Mouse (Mus musculus) Patski (cell line): ENCODE data around the gene Fank1. TPM values are rescaled to one million over a fixed set of nuclear protein-coding genes. Genes with fewer than 3 reads are reported as not detected.

Source experiments
- ATAC-seq: fragments of 100-300 bp; one replicate; pipeline ENCODE4 v1.8.0; 2021
- CTCF ChIA-PET: fragments of 350-600 bp; sonication (Branson Sonifier 250); formaldehyde crosslinking; loops from one replicate; lab custom pipeline; 2022; ENCODE audit warnings: inconsistent platforms; lab: Charles Lee
- POLR2A ChIA-PET: fragments of 350-600 bp; sonication (Branson Sonifier 250); formaldehyde crosslinking; loops from one replicate; lab custom pipeline; 2022; ENCODE audit warnings: antibody characterized with exemption, inconsistent platforms; lab: Charles Lee
- DNase-seq: peaks from one replicate; pipeline ENCODE4 v3.0.0-alpha.2; 2011; ENCODE audit warnings: low read depth, low spot score
- H3K27me3 ChIP-seq: fragments of 371-371 bp; one replicate; pipeline ENCODE4 v1.5.1; 2021
- CTCF ChIP-seq: fragments of 100-300 bp; IDR thresholded peaks from one replicate; pipeline ENCODE4 v1.5.1; 2021
- in situ Hi-C: fragments of 300-500 bp; cut with MboI; formaldehyde crosslinking; loops from 3 replicates; pipeline ENCODE4 v1.11.1; 2018; ENCODE audit warnings: low pct_unique_long_range_greater_than_20kb, mixed read lengths
- polyA plus RNA-seq: library from polyadenylated mRNA; unstranded; gene quantifications from one replicate; pipeline ENCODE4 v1.2.3, GENCODE M21; 2021

Fank1 gene
- polyA plus RNA-seq, 1 experiment from 2014 or later, result 2.4 TPM

DNA sequence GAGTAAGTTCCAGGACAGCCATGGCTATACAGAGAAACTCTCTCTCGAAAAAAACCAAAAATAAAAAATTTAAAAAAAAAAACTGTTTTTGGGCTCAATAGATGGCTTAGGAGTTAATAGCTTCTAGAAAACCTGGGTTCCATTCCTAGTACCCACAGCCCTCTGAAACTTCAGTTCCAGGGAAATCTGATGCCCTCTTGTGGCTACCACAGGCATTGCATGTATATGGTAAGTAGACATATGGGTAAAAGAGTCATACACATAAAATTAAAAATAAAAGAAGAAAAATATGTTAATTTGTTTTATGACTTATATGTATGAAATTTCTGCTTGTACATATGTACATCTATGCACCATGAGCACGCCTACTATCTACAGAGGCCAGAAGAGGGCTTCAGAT lies 47.9 kb downstream of the Fank1 start:
- CTCF ChIA-PET, result interaction anchor here (1.0 to 1.6 kb wide), 3 partner anchors 11 to 20 kb away, joined by 3 to 5 read pairs (median 4); no protein-coding TSS in a partner anchor
- POLR2A ChIA-PET, result no interaction called here
- in situ Hi-C loops, result no loop called here
- no peak for ATAC-seq
- H3K27me3 ChIP-seq, result no peaks in the 10 kb centered on the region
- peak; percentile 63 for TF ChIP-seq CTCF
- DNase-seq, result no peak

DNA sequence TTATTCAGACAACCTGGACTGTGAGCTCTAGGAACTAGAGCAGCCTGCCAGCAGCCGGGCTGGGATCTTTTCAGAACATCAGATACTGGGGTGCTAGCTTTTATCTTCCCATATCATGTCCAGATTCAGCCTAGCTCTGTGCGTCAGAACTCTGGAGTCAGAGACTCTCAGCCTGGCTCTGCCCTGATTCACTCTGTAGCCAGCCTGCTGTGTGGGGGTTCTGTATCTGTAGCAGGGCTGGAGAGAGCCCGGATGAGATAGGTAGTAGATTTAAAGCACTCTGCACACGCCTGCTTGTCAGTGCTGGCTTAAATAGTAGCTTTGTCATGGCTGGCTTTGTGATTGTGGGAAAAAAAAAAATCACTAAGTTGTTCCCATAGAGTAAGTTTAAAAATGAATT lies 51.9 kb downstream of the Fank1 start:
- CTCF ChIA-PET, result no interaction called here
- no peaks in the 10 kb centered on the region for H3K27me3 ChIP-seq
- DNase-seq, result no peak
- in situ Hi-C loops, result loop anchor here (25.0 kb wide), 1 partner anchor 1634 kb away; no protein-coding TSS in a partner anchor
- no peak for TF ChIP-seq CTCF
- POLR2A ChIA-PET, result interaction anchor here (0.6 kb wide), 1 partner anchor 11 kb away, joined by 3 read pairs; no protein-coding TSS in a partner anchor
- ATAC-seq, result no peak

DNA sequence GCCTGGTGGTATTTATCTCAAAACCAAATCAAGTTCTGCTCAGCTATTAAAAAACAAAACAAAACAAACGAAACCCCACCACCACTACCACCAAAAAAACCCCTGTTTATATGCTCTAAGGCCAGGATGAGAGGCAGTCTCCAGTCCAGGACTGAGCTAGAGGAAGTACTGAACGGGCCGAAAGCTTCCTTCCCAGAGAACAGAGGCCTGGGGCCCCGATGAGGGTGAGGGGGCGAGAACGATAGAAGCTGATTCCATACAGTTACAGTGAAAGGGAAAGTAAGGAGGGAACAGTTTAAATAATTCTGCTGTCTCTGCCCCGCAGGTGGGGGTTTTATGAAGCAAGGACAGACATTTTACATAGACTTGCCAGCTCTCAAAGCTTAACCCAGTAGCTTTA lies 52.9 kb downstream of the Fank1 start:
- ChIA-PET POLR2A (no interaction called here), CTCF (no interaction called here)
- in situ Hi-C loops, result loop anchor here (25.0 kb wide), 1 partner anchor 1633 kb away; no protein-coding TSS in a partner anchor
- no peaks in the 10 kb centered on the region for H3K27me3 ChIP-seq
- no peak for DNase-seq
- ATAC-seq, result no peak
- no peak for TF ChIP-seq CTCF

DNA sequence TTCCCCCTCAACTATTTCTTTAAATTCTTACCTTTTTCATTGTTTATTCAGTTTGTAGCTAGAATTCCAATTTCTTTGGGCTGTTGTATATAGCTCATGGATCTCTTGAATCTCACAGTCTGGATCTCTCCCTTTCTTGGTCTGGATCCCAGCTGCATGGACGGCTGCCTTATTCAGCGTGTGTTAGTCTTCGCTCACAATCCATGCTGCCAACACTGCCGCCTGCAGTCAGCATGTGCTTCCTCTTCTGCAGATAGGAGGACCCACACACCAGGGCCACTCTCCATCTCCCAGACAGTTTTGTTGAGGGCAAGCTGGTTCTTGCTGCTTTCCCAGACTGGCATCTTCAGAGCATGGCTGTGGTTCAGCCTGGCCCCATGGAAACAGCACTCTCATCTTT lies 62.9 kb downstream of the Fank1 start:
- CTCF ChIA-PET, result interaction anchor here (1.3 kb wide), 1 partner anchor 18 kb away, joined by 3 read pairs; no protein-coding TSS in a partner anchor
- DNase-seq, result no peak
- in situ Hi-C loops, result loop anchor here (25.0 kb wide), 1 partner anchor 1623 kb away; no protein-coding TSS in a partner anchor
- POLR2A ChIA-PET, result interaction anchor here (0.5 kb wide), 1 partner anchor 11 kb away, joined by 3 read pairs; no protein-coding TSS in a partner anchor
- no peak for TF ChIP-seq CTCF
- H3K27me3 ChIP-seq, result no peaks in the 10 kb centered on the region
- ATAC-seq, result no peak

DNA sequence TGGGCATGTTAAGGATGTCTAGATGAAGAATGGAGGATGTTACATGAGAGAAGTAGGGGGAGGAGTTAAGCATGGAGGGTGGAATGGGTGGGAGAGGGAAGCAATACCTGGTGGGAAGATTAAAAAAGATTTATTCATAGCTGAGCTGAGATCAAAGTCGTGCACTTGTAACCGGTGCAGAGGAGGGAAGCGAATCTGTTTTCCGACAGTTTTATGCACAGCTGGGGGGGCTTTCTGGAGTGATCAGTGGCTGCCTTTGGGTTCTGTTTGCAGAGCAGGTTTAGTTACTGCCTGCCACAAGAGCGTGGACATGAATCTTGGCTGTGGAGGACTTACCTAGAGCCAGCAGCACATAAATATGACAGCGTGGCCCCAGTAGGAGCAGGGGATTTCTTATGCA lies 65.4 kb downstream of the Fank1 start:
- no peak for TF ChIP-seq CTCF
- CTCF ChIA-PET, result no interaction called here
- no peak for ATAC-seq
- POLR2A ChIA-PET, result interaction anchor here (0.6 kb wide), 1 partner anchor 12 kb away, joined by 6 read pairs; no protein-coding TSS in a partner anchor
- in situ Hi-C loops, result loop anchor here (25.0 kb wide), 1 partner anchor 1620 kb away; no protein-coding TSS in a partner anchor
- no peaks in the 10 kb centered on the region for H3K27me3 ChIP-seq
- DNase-seq, result no peak

DNA sequence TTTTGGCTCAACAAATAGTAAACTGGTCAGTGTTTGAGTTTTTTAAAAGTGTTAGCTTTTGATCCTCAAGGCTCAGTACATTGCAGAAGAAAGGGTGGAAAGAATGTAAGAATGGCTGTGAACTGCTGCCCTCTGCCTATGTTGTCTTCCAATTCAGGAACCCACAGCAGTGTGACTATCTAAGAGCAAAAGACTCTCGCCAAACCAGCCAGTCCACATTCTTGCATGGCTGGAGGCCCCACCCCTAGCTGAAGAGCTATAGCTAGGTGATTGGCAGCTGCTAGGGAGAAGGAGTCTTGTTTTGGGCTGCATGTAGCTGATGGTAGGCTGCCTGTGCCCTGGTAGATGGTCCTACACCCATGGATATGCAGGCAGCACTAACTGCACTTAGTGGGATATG lies 70.5 kb downstream of the Fank1 start:
- ATAC-seq, result no peak

DNA sequence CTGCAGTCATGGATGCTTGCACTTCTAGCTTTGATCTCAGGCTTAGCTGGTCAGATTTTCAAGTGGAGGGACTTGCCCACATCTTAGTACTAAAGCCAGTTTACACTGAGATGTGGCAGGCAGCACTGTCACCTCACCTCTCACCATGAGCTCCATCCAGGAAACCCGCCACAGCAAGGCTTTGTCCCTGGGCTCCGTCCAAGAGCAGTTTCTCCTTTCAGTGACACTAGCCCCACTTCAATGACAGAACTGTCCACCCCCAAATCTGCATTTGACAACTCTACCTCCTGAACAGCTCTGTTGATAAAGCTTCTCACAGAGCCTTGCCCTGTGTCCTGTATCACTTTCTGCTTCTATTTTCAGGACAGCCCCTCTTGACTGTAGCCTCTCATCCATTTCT lies 71.5 kb downstream of the Fank1 start:
- in situ Hi-C loops, result loop anchor here (25.0 kb wide), 1 partner anchor 1614 kb away; no protein-coding TSS in a partner anchor
- H3K27me3 ChIP-seq, result no peaks in the 10 kb centered on the region
- no peak for DNase-seq
- no peak for TF ChIP-seq CTCF
- no peak for ATAC-seq
- POLR2A ChIA-PET, result no interaction called here
- CTCF ChIA-PET, result interaction anchor here (1.3 kb wide), 1 partner anchor 375 kb away, joined by 3 read pairs; no protein-coding TSS in a partner anchor

More for the DNA sequence above, 70.5 kb downstream of the Fank1 start:
- no peak for TF ChIP-seq CTCF
- in situ Hi-C loops, result loop anchor here (25.0 kb wide), 1 partner anchor 1615 kb away; no protein-coding TSS in a partner anchor
- ChIA-PET CTCF (no interaction called here), POLR2A (interaction anchor here (0.6 kb wide), 1 partner anchor 89 kb away, joined by 3 read pairs; no protein-coding TSS in a partner anchor)
- no peak for DNase-seq
- no peaks in the 10 kb centered on the region for H3K27me3 ChIP-seq

DNA sequence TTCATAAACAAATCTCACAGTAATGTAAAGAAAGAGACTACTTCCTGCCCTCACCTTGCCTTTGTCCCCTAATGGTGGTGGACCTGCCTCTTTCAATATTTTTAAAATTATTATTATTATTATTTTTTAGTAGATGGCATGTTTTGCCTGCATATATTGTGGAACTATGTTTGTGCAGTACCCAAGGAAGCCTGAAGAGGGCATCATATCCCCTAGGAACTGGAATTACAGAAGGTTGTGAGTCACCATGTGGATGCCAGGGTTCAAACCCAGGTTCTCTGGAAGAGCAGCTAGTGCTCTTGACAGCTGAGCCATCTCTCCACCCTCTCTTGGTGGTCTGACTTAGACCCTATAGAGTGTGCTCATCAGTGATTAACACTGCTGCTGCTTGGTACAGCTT lies 74.1 kb downstream of the Fank1 start:
- ChIA-PET CTCF (no interaction called here), POLR2A (no interaction called here)
- in situ Hi-C loops, result loop anchor here (10.0 kb wide), 1 partner anchor 494 kb away; no protein-coding TSS in a partner anchor

DNA sequence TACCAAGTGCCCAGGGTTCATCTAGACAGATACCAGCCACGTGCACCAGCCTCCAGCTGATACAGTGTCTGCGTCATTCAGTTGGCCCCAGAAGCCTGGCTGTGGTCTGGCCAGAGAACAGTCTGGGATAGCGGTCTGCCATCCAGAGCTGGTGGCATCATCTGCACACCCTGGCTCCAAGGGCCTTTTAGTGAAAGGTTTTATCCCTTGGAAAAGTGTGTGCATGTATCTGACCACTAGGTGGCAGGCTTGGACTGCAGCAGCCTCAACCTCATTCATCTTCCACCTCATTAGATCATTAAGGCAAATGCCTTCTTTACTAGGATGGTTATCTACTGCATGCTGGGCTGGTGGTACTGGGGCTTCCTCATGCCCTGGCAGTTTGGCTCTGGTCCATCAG lies 79.6 kb downstream of the Fank1 start:
- ChIA-PET POLR2A (no interaction called here), CTCF (no interaction called here)
- no peaks in the 10 kb centered on the region for H3K27me3 ChIP-seq
- peak; percentile 67 for ATAC-seq
- in situ Hi-C loops, result loop anchor here (5.0 to 10.0 kb wide), 4 partner anchors 136 to 489 kb away; no protein-coding TSS in a partner anchor
- peak; percentile 58 for DNase-seq
- TF ChIP-seq CTCF, result peak; percentile 91

More for the DNA sequence above, 74.1 kb downstream of the Fank1 start:
- ATAC-seq (no peak), DNase-seq (no peak)
- TF ChIP-seq CTCF, result peak; percentile 55
- H3K27me3 ChIP-seq, result no peaks in the 10 kb centered on the region

DNA sequence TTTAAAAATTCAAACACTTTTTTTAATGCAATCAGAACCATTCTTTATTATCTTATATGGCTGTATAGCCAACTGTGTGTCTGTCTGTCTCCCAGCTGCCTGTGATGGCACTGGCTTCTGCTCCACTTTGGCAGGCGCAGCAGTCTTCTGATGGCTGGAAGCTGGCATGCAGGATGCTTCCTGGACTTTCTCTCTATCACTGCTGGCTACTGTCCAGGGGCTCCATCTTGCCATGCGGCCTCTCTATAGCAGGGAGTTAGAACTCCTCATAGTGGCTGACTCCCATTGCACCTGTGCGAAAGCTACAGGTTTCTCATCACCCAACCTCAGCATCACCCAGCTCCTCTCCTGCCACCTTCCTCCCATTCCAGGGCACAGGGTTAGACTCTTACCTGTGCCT lies 81.8 kb downstream of the Fank1 start:
- POLR2A ChIA-PET, result no interaction called here

DNA sequence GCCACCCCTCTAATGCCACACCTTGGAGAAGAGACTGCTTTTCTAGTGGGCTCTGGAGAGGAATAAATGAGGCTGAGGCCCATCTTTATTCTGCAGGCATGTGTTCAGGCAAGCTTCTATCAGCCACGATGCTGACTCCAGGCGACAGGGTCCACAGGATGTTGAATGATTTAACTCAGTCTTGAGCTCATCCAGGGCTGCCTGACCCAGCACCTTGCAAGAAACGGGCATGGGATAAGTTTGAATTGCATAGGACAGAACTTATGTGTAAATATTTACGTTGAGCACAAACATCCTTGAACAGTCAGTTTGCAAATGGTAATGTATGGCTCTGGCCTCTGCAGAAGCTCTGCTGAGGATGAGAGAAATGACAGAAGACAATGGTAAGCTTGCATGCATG lies 82.9 kb downstream of the Fank1 start:
- POLR2A ChIA-PET, result no interaction called here
- TF ChIP-seq CTCF, result no peak
- ATAC-seq (no peak), DNase-seq (no peak)
- H3K27me3 ChIP-seq, result no peaks in the 10 kb centered on the region
- CTCF ChIA-PET, result interaction anchor here (1.8 to 2.3 kb wide), 2 partner anchors 364 to 404 kb away, joined by 4 to 9 read pairs; no protein-coding TSS in a partner anchor
- in situ Hi-C loops, result loop anchor here (5.0 to 10.0 kb wide), 4 partner anchors 133 to 485 kb away; no protein-coding TSS in a partner anchor

More for the DNA sequence above, 81.8 kb downstream of the Fank1 start:
- ATAC-seq (no peak), DNase-seq (no peak)
- in situ Hi-C loops, result loop anchor here (5.0 to 10.0 kb wide), 4 partner anchors 134 to 486 kb away; no protein-coding TSS in a partner anchor
- TF ChIP-seq CTCF, result no peak
- CTCF ChIA-PET, result interaction anchor here (2.3 kb wide), 1 partner anchor 405 kb away, joined by 4 read pairs; no protein-coding TSS in a partner anchor
- H3K27me3 ChIP-seq, result no peaks in the 10 kb centered on the region
